Mouse (Mus musculus): Measurements from ENCODE around the gene Fbxl4. TPM values are rescaled to one million over a fixed set of nuclear protein-coding genes. Genes with fewer than 3 reads are reported as not detected.

Gene Fbxl4
- total RNA-seq, 2 experiments from 2014 or later: 14.5 to 14.7 TPM

DNA sequence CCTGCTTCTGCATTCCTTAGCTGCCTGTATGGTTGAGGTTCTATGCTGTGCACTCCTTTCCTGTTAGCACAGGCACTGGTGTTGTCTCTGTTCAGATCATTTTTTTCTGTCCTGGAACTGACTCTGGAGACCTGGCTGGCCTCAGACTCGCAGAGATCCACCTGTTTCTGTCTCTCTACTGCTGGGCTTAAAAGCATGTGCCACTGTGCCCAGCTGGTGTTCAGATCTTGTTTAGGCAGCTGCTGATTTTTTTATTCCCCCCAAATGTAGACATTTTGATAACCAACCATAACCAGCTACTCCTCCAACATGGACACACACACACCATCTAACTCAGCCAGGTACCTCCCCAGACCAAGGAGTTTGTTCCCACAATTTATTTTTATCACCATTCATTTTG is 112.2 kb downstream of the Fbxl4 start:
- intact Hi-C loops (cut with DNase I): no loop called here

DNA sequence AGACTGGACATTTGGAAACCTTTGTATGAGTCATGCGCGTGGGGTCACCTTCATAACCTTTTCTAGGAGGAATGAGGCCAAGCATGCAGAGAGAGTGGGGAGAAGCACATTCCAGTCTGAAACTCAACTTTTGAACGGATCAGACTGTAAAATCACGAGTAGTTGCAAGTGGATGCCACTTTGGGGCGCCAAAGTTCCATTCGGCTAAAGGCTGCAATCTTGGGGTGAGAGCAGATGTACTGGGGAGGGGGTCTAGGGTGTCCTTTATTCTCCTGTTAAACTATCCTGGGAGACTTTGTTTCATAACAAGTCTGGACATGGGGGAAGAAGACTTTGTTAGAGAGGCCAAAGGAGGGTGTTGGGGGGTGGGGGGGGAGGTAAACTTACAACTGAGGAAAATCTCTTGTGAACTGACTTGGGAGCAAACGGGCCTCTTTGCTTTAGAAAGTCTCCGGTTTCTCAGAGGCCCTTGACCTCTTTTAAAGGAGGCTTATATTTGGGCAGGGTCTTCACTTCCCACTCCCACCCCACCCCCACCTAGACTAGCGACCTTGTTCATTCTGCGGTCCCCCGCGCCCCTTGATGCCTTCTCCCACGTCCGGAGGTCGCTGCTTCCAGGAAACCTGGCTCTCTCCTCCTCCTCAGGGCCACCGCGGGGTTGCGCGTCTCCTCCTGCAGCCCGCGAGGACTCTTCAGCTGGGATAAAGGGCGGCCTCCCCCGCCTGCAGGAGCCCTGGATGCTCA is 119.8 kb downstream of the Fbxl4 start:
- intact Hi-C loops (cut with DNase I): loop anchor here (10.0 kb wide), 1 partner anchor 342 kb away; no protein-coding TSS in a partner anchor

More for the DNA sequence above, 112.2 kb downstream of the Fbxl4 start:
- DNase-seq: no peak

DNA sequence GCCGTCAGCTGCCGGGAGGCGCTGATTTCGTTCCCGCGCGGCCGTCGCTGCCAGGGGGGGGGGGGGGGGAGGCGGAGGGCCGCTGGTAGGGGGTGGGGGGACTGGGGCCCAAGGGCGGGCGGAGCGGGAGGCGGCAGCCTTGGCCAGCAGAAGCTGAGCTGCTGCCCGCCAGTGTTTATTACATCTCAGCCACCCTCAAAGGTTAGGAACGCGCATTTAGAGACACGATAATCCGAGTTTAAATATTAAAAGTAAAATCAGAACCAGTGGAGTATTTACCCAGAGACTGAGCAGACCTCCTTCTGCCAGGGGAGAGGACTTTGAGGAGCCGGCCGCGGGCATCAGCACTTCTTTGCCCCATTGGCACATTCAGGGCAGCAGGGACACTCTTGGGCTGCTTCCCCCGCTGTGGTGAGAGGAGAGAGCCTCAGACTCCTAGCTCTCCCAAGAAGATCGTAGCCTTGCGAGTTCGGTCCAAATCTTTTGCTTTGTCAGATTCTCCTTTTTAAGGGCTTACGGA is 120.4 kb downstream of the Fbxl4 start:
- intact Hi-C loops (cut with DNase I): loop anchor here (10.0 kb wide), 1 partner anchor 343 kb away; no protein-coding TSS in a partner anchor
- DNase-seq: no peak

More for the DNA sequence above, 119.8 kb downstream of the Fbxl4 start:
- no peak for DNase-seq

DNA sequence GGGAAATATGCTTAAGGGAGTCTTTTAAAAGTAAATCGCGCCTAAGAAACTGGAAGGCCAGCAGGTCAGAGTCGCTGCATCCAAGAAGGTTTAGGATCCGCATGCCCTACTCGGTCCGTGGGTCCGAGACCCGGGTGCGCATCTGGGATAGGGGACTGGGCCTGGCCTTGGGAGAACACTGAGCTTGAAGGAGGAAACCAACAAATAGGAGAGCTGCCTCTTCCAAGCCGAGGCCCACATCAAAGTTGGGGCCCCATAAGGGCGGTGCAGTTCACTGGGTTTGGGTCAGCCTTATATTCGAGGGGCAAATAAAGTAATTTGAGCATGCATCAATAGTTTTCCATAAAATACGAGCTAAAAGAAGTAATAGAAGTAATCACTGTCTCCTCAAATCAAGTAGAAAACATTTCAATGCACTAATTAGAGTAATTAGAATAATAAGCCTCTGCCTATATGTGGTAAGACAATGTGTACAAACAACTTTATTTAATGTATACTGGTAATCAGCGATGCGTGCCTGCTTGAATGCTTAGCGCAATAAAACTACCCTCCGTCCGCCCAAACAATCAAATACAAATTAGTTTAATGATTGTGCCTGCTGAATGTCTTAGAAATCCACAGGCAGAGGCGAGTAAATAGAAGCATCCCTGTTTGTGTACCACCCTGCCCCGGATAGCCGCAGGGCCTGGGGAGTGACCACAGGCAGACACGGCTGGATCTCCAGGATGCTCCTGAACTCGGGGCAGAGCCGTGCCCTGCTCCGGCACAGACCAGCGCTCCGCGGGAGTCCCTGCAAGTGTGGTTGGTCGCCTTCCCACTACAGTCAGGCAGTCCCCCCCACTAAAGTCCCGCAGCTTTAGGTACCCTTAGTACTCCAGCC is 121.4 kb downstream of the Fbxl4 start:
- no peak for DNase-seq
- intact Hi-C loops (cut with DNase I): loop anchor here (10.0 kb wide), 1 partner anchor 344 kb away; no protein-coding TSS in a partner anchor

DNA sequence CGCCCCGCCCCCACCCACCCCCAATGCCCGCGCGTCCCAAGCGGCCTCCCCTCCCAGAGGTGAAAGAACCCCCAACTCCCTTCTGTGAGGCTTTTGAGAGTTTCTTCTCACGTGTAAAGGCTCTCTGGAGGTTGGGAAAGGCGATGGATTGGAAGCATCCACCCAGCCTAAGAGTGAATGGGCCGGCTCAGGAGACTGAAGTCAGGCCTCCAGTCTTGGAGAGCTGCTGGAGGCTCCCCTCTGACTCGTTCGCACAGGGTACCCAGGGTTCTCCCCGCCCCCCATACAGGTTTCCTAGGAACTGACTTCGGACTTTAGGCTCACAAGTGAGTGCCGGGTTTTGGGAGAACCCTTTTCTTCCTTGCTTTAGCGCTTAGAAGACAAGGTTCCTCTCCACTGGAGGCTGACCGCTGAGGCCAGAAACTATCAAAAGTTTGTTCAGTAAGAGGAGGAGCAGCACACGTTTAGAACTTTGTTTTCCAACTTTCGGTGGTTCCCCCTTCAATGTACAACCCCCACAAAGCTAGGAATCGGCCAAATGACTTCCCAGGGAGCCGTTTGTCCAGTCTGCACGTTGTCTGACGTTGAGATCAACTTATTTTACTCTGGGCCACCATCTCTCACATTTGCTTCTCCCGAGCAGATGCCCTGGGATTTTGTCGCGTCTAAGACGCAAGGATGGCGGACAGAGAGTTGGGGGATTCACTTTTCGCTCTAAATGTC is 122.2 kb downstream of the Fbxl4 start:
- DNase-seq: no peak
- intact Hi-C loops (cut with DNase I): loop anchor here (10.0 kb wide), 1 partner anchor 345 kb away; no protein-coding TSS in a partner anchor

DNA sequence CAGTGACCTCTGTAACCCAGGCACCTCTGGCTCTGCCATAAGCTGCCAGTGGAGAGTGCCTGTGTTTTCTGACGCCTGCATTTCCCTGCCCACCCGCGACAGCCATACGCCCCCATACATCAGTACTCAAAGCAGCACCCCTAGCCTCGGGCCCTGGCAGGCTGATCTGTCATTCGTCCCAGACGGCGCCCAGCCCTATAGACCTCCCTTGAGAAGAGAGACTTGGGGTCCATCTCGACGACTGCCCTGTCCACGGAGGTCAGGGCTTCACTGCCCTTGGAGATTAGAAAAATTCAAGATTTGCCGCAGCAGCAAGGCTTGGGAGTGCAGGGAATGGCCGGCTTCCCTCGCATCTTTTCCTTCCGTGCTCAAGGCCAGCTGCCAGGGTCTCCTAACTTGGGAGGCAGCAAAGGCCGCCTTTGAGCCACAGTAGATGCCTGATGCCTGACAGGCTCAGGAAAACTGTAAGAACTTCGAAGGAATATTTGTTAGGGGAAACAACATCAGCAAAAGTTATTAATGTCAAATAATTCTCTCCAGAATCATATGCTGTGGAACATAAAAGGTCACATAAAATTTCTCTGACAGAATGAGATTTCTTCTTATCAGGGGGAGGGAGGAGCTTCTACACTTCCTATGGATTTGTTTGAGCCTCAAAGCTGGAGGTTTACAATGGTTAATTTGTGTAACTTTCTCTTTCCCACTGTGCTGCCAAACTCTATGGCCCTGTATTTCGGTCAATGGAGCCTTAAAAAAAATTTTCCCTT is 122.9 kb downstream of the Fbxl4 start:
- DNase-seq: no peak
- intact Hi-C loops (cut with DNase I): no loop called here

DNA sequence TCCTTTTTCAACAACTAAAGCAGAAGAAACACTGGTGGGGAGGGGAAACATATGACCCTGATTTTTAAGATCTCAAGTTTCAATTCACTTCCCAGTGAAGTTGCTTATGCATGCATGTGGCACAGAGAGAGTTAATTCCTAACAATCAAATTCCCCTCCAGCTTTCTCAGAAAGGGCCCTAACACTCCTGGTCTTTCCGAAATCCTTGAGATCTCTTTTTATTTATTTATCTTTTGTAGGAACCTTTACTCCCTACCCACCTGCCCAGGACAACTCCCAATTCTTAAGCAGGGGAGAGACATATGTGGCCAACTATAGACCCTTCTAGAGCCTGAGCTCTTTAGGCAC is 123.5 kb downstream of the Fbxl4 start:
- DNase-seq: no peak
- intact Hi-C loops (cut with DNase I): no loop called here

DNA sequence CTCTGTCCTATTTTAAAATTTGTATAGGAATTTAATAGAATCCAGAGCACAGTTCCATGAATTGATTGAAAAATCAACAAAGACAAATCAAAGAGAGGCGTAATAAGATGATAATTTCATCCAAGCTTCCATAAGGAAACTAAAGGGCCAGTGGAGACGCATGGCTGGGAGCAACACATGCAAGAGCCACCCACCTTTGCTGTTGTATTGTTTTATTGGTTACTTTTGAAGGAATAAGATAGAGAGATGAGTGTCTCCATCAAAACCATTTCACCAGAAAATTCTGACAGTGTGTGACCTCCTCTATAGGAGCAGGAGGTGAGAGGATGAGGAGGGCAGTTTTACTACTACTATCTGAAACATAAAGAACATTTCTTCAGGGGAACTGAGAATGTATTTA is 124.8 kb downstream of the Fbxl4 start:
- intact Hi-C loops (cut with DNase I): no loop called here

DNA sequence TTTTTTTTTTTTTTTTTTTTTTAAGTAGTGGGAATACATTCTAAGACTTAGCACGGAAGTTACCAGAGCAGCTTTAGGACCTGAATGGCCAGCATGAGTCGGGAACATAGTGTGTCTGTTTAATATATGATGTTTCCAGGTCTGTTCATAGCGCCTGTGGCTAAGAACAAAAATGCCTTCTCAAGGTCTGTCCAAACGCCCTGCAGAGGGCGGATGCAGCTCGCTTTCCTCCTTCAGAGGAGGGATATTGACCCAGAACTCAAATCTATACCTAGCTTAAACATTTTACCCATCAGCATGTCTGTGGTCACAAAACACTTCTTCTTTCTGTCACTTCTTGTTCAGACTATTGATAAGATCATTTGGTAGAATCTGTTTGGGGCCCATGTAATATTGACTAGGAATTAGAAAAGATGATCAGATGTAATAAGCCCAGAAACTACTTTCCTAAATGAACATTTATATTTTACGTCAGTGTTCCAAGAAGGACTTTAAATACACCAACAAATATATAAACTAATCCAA is 125.5 kb downstream of the Fbxl4 start:
- DNase-seq: no peak
- intact Hi-C loops (cut with DNase I): no loop called here

More for the DNA sequence above, 124.8 kb downstream of the Fbxl4 start:
- no peak for DNase-seq

DNA sequence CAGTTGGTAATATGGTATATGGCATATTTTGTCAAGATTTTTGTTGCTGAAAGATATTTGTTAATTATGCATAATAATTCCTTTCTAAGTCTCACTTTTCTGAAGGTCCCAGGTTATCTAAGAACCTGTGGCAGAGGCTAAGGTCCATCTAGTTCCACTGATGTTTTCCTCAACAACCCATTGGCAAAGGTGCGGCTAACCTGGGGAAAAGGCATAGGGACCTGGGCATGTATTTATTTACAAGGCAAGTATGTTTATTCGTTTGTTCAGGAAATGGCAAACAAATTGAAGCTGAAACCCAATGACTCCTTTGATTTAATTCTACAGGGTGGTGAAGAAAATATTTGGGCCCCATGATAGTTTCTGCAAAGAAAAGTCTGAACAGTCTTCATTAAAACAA is 126.2 kb downstream of the Fbxl4 start:
- intact Hi-C loops (cut with DNase I): no loop called here
- no peak for DNase-seq

Other genes with a start within 250 kb of the Fbxl4 start
- not detected for gene Pou3f2, start 130.8 kb downstream of the Fbxl4 start, total RNA-seq (2021)